Mouse (Mus musculus): ENCODE data around the gene Tmc8. TPM values are rescaled to one million over a fixed set of nuclear protein-coding genes. Genes with fewer than 3 reads are reported as not detected.

Gene Tmc8
- total and polyA plus RNA-seq, 2 experiments from 2014 or later: 0.33 to 0.79 TPM

DNA sequence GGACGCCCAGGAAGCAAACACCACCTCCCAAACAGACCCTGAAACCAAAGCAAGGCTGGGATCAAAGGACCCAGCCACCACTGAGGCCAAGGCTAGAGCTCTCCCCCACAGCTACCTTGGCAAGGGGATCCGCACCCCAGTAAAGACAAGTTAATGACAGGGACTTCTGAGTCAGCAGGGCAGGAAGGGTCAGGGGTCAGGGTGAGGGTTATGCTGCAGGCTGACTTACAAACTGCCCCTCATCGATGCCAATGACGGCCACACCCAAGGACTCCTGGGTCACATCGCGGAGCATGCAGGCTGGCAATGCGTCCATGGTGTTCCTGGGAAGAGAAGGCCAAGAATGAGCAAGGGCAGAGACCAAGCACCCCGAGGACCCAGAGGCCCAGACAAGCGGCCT is 40.0 kb downstream of the Tmc8 start:
- H3K27me3 ChIP-seq (ENCODE audit: insufficient read depth, low read length): no peaks in the 10 kb centered on the region
- H3K27ac ChIP-seq (ENCODE audit: low read depth, low read length): no peak overlapping the region
- H3K9ac ChIP-seq (replicated peaks; ENCODE audit: low read length, poor library complexity, severe bottlenecking): no peak overlapping the region
- TF ChIP-seq CTCF (IDR thresholded peaks at IDR 0.05): no peak
- H3K4me1 ChIP-seq (ENCODE audit: insufficient read depth, low read length): 0 out of 2 replicates have a peak, but pooled peaks cover 4% of the 10 kb centered on the region
- 90% methylated on average over 9 of the region's 9 CpGs for WGBS
- DNase-seq (ENCODE audit: low spot score) (no peak), ATAC-seq (ENCODE audit: low FRiP score) (no peak)
- no peak overlapping the region for H3K4me3 ChIP-seq (ENCODE audit: low read depth, low read length)
- no peaks in the 10 kb centered on the region for H3K9me3 ChIP-seq (ENCODE audit: low read length)
- H3K4me2 ChIP-seq (ENCODE audit: low read depth, low read length, poor library complexity, severe bottlenecking): no peak overlapping the region
- no peaks in the 10 kb centered on the region for H3K36me3 ChIP-seq (ENCODE audit: insufficient read depth, low read length)

DNA sequence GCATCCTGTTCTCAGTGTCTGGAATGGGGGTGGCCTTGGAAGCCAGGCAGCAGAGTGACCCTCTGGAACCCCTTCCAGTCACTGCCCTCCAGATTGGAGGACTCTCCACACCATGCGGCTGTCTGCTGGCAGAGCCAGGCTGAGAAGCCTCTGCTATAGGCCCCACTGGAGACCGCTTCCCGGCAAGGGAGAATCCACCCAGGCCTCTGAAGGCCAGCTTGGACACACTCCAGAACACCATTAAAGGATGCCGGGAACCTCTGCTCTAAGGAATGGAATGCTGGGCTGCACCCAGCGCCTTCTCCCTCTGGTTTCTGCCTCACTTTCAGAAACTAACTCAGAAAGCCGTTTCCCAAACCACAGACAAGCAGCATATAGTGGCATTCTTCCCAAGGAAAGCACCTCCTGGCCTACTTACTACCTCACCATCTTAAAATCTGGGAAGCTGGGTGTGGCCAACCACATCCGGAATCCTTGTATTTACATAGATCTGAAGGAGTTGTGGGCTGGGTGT is 40.9 kb downstream of the Tmc8 start:
- Histone ChIP-seq H3K27ac (ENCODE audit: low read depth, low read length) (no peak overlapping the region), H3K27me3 (ENCODE audit: insufficient read depth, low read length) (no peaks in the 10 kb centered on the region), H3K36me3 (ENCODE audit: insufficient read depth, low read length) (no peaks in the 10 kb centered on the region), H3K4me1 (ENCODE audit: insufficient read depth, low read length) (0 out of 2 replicates have a peak, but pooled peaks cover 4% of the 10 kb centered on the region), H3K4me2 (ENCODE audit: low read depth, low read length, poor library complexity, severe bottlenecking) (no peak overlapping the region), H3K4me3 (ENCODE audit: low read depth, low read length) (no peak overlapping the region), H3K9ac (replicated peaks; ENCODE audit: low read length, poor library complexity, severe bottlenecking) (no peak overlapping the region), H3K9me3 (ENCODE audit: low read length) (no peaks in the 10 kb centered on the region)
- TF ChIP-seq CTCF (IDR thresholded peaks at IDR 0.05): no peak
- 88% methylated on average over 7 of the region's 7 CpGs for WGBS
- DNase-seq (ENCODE audit: low spot score) (no peak), ATAC-seq (ENCODE audit: low FRiP score) (no peak)

DNA sequence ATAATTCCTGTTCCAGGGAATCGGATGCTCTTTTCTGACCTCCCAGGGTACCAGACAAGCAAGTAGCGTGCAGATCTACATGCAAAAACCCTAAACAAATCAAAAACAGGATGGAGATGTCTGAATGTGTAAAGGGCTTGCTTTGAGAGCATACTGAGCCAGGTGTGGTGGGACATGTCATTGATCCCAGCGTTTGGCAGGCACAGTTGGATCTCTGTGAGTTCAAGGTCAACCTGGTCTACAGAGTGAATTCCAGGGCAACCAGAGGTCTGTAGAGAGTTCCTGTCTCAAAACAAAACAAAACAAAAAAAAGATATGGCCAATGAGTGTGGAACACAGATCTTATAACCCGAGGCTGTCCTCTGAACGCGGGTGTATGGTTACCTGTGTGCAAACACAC is 41.5 kb downstream of the Tmc8 start:
- Histone ChIP-seq H3K4me2 (ENCODE audit: low read depth, low read length, poor library complexity, severe bottlenecking) (no peak overlapping the region), H3K4me3 (ENCODE audit: low read depth, low read length) (no peak overlapping the region), H3K36me3 (ENCODE audit: insufficient read depth, low read length) (no peaks in the 10 kb centered on the region), H3K9ac (replicated peaks; ENCODE audit: low read length, poor library complexity, severe bottlenecking) (no peak overlapping the region), H3K9me3 (ENCODE audit: low read length) (no peaks in the 10 kb centered on the region), H3K27me3 (ENCODE audit: insufficient read depth, low read length) (no peaks in the 10 kb centered on the region), H3K4me1 (ENCODE audit: insufficient read depth, low read length) (0 out of 2 replicates have a peak, but pooled peaks cover 4% of the 10 kb centered on the region), H3K27ac (ENCODE audit: low read depth, low read length) (no peak overlapping the region)
- no peak for DNase-seq (ENCODE audit: low spot score)
- 97% methylated on average over 6 of the region's 6 CpGs for whole genome bisulfite sequencing
- no peak for ATAC-seq (ENCODE audit: low FRiP score)
- no peak for TF ChIP-seq CTCF (IDR thresholded peaks at IDR 0.05)

DNA sequence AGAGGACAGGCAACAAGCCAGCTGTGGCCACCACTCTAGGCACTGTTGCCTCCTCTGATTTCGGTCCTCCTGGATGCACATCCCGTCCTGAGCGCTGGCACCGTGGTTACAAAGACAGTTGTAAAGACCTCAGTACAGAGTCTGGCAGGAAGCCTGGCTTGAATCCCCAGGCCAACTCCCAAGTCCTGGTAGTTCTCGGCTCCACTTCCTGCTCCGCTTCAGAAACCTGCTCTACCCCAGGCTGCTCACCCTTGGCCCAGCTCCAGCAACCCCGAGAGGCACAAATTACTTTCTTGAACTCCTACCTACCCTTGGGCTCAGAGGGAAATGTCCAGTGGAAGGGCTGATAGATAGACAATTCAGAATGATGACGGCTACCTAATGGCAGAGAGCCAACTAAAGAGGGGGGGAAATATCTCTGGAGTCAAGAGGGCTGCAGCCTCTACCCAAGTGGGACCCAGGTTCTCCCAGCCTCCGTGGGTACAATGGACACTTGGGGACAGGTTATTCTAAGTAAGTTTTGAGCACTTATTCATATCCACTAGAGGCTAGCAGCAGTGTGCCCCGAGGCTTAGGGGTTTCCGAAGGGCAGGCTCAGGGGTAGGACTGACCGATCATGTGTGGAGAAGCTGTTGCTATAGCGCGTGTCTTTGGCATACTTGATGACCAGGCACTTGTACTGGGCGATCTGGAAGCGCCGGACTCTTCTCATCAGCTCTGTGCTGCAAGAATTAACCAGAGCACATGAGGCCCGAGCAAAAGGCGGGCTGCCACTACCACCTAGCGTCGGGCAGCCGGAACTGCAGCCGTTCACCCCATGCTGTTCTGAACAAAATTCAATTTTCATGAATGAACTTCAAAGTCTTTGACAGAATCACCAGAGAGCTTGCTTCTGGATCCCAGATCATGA is 42.4 kb downstream of the Tmc8 start:
- H3K4me3 ChIP-seq (ENCODE audit: low read depth, low read length): no peak overlapping the region
- no peak overlapping the region for H3K27ac ChIP-seq (ENCODE audit: low read depth, low read length)
- no peaks in the 10 kb centered on the region for H3K27me3 ChIP-seq (ENCODE audit: insufficient read depth, low read length)
- H3K36me3 ChIP-seq (ENCODE audit: insufficient read depth, low read length): no peaks in the 10 kb centered on the region
- TF ChIP-seq CTCF (IDR thresholded peaks at IDR 0.05): peak; percentile 95
- no peaks in the 10 kb centered on the region for H3K9me3 ChIP-seq (ENCODE audit: low read length)
- ATAC-seq (ENCODE audit: low FRiP score) (peak; percentile 79), DNase-seq (ENCODE audit: low spot score) (peak; percentile 84)
- WGBS: 20% methylated on average over 23 of the region's 23 CpGs
- 0 out of 2 replicates have a peak, but pooled peaks cover 4% of the 10 kb centered on the region for H3K4me1 ChIP-seq (ENCODE audit: insufficient read depth, low read length)
- peak overlapping the region; percentile 13; the same call in 1 of the 2 replicates for H3K4me2 ChIP-seq (ENCODE audit: low read depth, low read length, poor library complexity, severe bottlenecking)
- no peak overlapping the region for H3K9ac ChIP-seq (replicated peaks; ENCODE audit: low read length, poor library complexity, severe bottlenecking)

DNA sequence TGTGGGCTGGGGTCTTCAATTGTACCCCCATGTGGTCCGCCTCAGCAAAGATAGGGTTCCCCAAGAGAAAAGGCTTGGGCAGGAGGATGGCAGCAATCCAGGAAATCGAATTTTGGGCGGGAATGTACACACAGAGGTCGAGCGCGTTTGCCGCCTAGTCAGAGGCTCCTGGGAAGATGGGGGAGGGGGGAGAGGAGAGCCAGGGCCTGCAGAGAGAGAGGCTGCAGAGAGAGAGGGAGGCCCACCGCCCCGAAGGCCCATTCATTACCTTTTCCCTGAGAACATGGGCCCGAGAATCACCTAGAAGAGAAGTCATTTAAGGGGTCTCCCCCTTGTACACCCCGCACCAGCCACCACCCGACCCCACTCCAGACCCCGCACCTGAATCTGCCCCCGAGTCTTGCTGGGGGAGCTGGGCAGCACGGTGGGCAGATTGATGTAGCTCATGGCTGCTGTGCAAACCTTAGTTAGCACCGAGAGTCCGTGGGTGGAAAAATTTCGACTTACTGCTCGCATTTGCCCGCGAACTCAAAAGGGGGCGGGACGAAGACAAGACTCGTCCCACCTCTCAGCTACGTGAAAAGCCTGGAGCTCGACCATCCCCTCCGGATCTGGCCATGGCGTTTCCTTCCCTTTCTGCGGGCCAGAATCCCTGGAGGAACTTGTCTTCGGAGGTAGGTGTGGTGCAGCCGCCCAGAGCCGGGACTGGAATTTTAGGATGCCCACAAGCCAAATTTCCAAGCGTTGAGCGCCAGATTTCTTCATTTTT is 43.6 kb downstream of the Tmc8 start, which contains the start of the genes Afmid and Tk1:
Afmid (plus strand) TSS at position 592 of the 769 bp plus-strand sequence.
Tk1 (minus strand) TSS at position 760 of the 769 bp plus-strand sequence.
- H3K36me3 ChIP-seq (ENCODE audit: insufficient read depth, low read length): no peaks in the 10 kb centered on the region
- no peaks in the 10 kb centered on the region for H3K27me3 ChIP-seq (ENCODE audit: insufficient read depth, low read length)
- H3K27ac ChIP-seq (ENCODE audit: low read depth, low read length): peak within 1 kb of the TSS; percentile 14; the same call in 1 of the 2 replicates
- H3K9me3 ChIP-seq (ENCODE audit: low read length): no peaks in the 10 kb centered on the region
- ATAC-seq (ENCODE audit: low FRiP score): peak; percentile 39; the same call in 1 of the 2 replicates
- TF ChIP-seq CTCF (IDR thresholded peaks at IDR 0.05): no peak
- peak; percentile 82 for DNase-seq (ENCODE audit: low spot score)
- WGBS: under 1% methylated on average over 34 of the region's 34 CpGs
- H3K4me2 ChIP-seq (ENCODE audit: low read depth, low read length, poor library complexity, severe bottlenecking): peak within 1 kb of the TSS; percentile 91
- H3K4me3 ChIP-seq (ENCODE audit: low read depth, low read length): peak within 1 kb of the TSS; percentile 38
- H3K4me1 ChIP-seq (ENCODE audit: insufficient read depth, low read length): 0 out of 2 replicates have a peak, but pooled peaks cover 4% of the 10 kb centered on the region
- H3K9ac ChIP-seq (replicated peaks; ENCODE audit: low read length, poor library complexity, severe bottlenecking): peak within 1 kb of the TSS; percentile 37; the same call in 1 of the 2 replicates

Measured in midbrain, postnatal 0 days (tissue).